Mouse (Mus musculus): ENCODE measurements around the gene Vwa7. TPM values are rescaled to one million over a fixed set of nuclear protein-coding genes. Genes with fewer than 3 reads are reported as not detected.
"Not testable (repeated sequence)": the region's sequence is repeated elsewhere in the genome, so short reads cannot be mapped to it uniquely, and the experiment has no call there.

The Vwa7 gene
- polyA plus RNA-seq (2016; fragmentation: Nextera tagmentation; extraction: Ambion mirVana) = 0.26 and 0.34 TPM in 2 replicates

DNA sequence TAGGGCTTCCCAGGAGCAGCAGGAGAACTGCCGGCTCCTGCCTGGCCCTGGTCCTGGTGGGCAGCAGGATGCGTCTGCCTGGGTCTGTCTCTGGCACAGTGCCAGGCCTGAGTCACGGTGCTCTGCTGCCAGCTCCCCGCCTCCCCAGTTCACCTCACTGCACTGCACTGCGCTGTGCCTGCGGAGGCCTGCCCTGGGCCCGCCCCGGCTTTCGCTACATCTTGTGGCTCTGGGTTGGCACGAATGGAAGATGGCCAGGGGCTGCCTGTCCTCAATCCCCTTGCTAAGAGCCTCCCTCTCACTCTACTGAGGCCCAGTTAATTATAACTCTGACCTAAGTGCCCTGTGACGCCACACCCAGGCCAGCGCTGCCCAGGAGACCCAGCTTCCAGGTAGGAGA is at the start of gene Vwa7:
Vwa7 (plus strand) TSS at position 204 of the 400 bp plus-strand sequence.
- peak within 1 kb of the TSS; percentile 7; the same call in 1 of the 2 replicates for H3K27ac ChIP-seq
- no peak for DNase-seq (ENCODE audit: low spot score)

DNA sequence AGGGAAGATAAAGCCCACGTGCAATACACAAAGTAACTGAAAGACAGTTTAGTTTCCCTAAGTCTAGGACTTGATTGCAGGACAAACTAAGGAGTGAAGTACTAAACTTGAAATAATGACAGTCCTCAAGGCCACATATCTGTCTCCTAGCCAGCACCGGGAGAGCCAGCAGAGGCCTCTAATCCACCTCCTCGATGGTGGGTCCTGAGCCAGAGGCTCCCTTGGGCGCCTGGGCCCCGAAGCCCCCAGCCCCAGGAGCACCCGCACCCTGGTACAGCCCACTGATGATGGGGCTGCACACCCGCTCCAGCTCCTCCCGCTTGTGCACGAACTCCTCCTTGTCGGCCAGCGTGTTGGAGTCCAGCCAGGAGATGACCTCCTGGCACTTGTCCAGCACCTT is 46.6 kb upstream of the Vwa7 start, which contains the start of gene Gm20481:
Gm20481 (plus strand) TSS at position 91 of the 400 bp plus-strand sequence.
- Histone ChIP-seq H3K27me3 (ENCODE audit: insufficient read depth, poor library complexity, severe bottlenecking) (peaks cover 44% of the 10 kb centered on the region), H3K4me1 (peaks cover 15% of the 10 kb centered on the region)
- not testable (repeated sequence) for H3K27ac ChIP-seq; DNase-seq (ENCODE audit: low spot score); H3K9me3 ChIP-seq; H3K36me3 ChIP-seq; H3K4me3 ChIP-seq
- 63% methylated on average over 7 of the region's 11 CpGs for WGBS

More for the DNA sequence above, at the start of gene Vwa7:
- peaks cover 60% of the 10 kb centered on the region for H3K36me3 ChIP-seq
- H3K4me1 ChIP-seq = peaks cover 20% of the 10 kb centered on the region
- H3K4me3 ChIP-seq = 0 out of 2 replicates have a peak within 1 kb of the TSS, but pooled peaks have one; percentile 6
- no peaks in the 10 kb centered on the region for H3K9me3 ChIP-seq
- H3K27me3 ChIP-seq (ENCODE audit: insufficient read depth, poor library complexity, severe bottlenecking) = 0 out of 2 replicates have a peak, but pooled peaks cover 6% of the 10 kb centered on the region
- 73% methylated on average over 12 of the region's 12 CpGs for WGBS

DNA sequence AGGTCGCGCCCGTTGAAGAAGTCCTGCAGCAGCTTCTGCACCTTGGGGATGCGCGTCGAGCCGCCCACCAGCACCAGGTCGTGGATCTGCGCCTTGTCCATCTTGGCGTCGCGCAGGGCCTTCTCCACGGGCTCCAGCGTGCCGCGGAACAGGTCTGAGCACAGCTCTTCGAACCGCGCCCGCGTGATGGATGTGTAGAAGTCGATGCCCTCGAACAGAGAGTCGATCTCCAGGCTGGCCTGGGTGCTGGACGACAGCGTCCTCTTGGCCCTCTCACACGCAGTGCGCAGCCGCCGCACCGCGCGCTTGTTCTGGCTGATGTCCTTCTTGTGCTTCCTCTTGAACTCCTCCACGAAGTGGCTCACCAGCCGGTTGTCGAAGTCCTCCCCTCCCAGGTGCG is 45.5 kb upstream of the Vwa7 start:
- Histone ChIP-seq H3K4me1 (peaks cover 15% of the 10 kb centered on the region), H3K27me3 (ENCODE audit: insufficient read depth, poor library complexity, severe bottlenecking) (peaks cover 42% of the 10 kb centered on the region)
- not testable (repeated sequence) for H3K27ac ChIP-seq; H3K4me3 ChIP-seq; DNase-seq (ENCODE audit: low spot score); H3K36me3 ChIP-seq; H3K9me3 ChIP-seq
- 30% methylated on average over 19 of the region's 37 CpGs for WGBS

DNA sequence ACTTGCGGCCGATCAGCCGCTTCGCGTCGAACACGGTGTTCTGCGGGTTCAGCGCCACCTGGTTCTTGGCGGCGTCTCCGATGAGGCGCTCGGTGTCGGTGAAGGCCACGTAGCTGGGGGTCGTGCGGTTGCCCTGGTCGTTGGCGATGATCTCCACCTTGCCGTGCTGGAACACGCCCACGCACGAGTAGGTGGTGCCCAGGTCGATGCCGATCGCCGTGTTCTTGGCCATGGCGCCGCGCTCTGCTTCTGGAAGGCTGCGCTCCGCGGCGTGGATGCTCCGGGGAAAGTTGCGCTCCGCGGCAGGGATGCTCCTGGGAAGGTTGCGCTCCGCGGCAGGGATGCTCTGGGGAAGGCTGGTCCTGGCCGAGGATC is 44.7 kb upstream of the Vwa7 start:
- H3K27me3 ChIP-seq (ENCODE audit: insufficient read depth, poor library complexity, severe bottlenecking) = peaks cover 36% of the 10 kb centered on the region
- WGBS = 3% methylated on average over 28 of the region's 43 CpGs
- peaks cover 15% of the 10 kb centered on the region for H3K4me1 ChIP-seq
- not testable (repeated sequence) for H3K9me3 ChIP-seq; DNase-seq (ENCODE audit: low spot score); H3K36me3 ChIP-seq; H3K27ac ChIP-seq
- H3K4me3 ChIP-seq = peak overlapping the region; percentile 62

- Histone ChIP-seq H3K4me1 (peaks cover 14% of the 10 kb centered on the region), H3K4me3 (peak within 1 kb of the TSS; percentile 62), H3K27me3 (ENCODE audit: insufficient read depth, poor library complexity, severe bottlenecking) (peaks cover 31% of the 10 kb centered on the region), H3K27ac (peak within 1 kb of the TSS; percentile 87)
- DNase-seq (ENCODE audit: low spot score) = peak; percentile 91
- H3K9me3 ChIP-seq, H3K36me3 ChIP-seq: not testable (repeated sequence)
- 1% methylated on average over 30 of the region's 33 CpGs for WGBS
Measured at GRCm38 (mm10) chr17:34972069-34972749, 44.2 kb upstream of the Vwa7 start, which contains the start of the genes Hspa1a and Hspa1l. Gene Hspa1a (minus strand): TSS chr17:34972156. Gene Hspa1l (plus strand): TSS chr17:34972703.

DNA sequence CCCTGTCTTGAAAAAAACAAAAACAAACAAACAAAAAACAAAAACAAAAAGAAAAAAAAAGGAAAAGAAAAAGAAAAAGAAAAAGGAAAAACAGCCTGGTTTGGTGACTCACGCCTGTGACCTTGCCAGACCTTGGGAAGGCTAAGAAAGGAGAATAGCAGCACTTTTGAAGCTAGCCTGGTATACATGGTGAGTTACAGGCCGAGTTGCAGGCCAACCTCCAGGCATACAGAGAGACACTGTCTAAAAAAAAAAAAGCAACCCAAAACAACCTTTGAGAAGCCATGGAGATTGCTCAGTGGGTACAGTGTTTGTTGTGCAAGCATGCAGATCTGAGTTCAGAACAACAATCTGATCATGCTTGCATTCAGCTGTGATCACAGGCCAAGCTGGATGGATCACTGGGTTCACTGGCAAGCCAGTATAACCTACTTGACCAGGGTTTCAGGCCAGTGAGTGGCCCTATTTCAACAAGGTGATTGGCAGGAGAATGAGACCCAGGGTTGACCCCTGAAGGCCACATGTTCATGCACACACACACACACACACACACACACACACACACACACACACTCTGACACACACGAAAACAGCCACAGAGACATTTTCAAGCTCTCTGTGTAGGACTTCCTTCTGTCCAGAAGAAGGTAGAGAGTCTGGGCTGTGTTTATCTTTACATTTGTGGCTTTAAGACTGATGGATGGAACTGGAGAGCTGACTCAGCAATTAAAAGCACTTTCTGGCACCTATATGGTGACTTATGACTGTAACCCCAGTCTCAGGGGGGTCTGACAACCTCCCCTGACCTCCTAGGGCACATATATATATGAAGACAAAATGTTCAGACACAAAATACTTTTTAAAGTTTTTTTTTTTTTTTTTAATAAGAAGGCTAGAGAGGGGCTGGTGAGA is 40.5 kb upstream of the Vwa7 start:
- H3K36me3 ChIP-seq = peaks cover 6% of the 10 kb centered on the region; the same call in 1 of the 2 replicates
- no peak overlapping the region for H3K27ac ChIP-seq
- H3K4me3 ChIP-seq = no peak overlapping the region
- no peak for DNase-seq (ENCODE audit: low spot score)
- H3K4me1 ChIP-seq = peaks cover 11% of the 10 kb centered on the region
- H3K27me3 ChIP-seq (ENCODE audit: insufficient read depth, poor library complexity, severe bottlenecking) = peaks cover 4% of the 10 kb centered on the region; the same call in 1 of the 2 replicates
- H3K9me3 ChIP-seq = no peaks in the 10 kb centered on the region
- WGBS = 73% methylated on average over 3 of the region's 3 CpGs

- 94% methylated on average over 20 of the region's 20 CpGs for WGBS
Measured at GRCm38 (mm10) chr17:34977000-34977399, 39.4 kb upstream of the Vwa7 start.

GRCm38 (mm10) chr17:34978239-34978638 is 38.1 kb upstream of the Vwa7 start:
- H3K27me3 ChIP-seq (ENCODE audit: insufficient read depth, poor library complexity, severe bottlenecking) = peaks cover 4% of the 10 kb centered on the region; the same call in 1 of the 2 replicates

More at GRCm38 (mm10) chr17:34977000-34977399, 39.4 kb upstream of the Vwa7 start:
- Histone ChIP-seq H3K4me3 (no peak overlapping the region), H3K27ac (no peak overlapping the region), H3K27me3 (ENCODE audit: insufficient read depth, poor library complexity, severe bottlenecking) (peaks cover 4% of the 10 kb centered on the region; the same call in 1 of the 2 replicates), H3K4me1 (peaks cover 13% of the 10 kb centered on the region), H3K9me3 (no peaks in the 10 kb centered on the region), H3K36me3 (peaks cover 6% of the 10 kb centered on the region; the same call in 1 of the 2 replicates)
- no peak for DNase-seq (ENCODE audit: low spot score)

DNA sequence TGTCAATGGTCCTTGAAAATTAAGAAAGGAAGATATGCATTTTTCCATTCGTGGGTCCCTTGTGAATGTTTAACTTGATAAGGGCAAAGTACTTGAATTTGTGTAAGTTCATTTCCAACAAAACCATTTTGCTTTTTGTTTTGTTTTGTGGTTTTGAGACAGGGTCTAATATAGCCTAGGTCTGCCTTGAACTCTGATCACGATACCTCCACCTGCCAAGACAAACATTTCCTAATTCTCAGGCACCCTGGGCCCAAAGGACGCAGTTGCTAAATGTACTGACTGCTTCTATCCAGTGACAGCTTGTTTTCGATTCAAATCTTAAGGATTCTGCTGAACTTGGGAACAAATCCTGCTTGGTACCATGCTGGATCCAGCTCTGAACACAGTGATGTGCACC is 36.7 kb upstream of the Vwa7 start:
- H3K9me3 ChIP-seq = no peaks in the 10 kb centered on the region
- DNase-seq (ENCODE audit: low spot score) = no peak
- peaks cover 10% of the 10 kb centered on the region; the same call in 1 of the 2 replicates for H3K4me1 ChIP-seq
- H3K27me3 ChIP-seq (ENCODE audit: insufficient read depth, poor library complexity, severe bottlenecking) = no peaks in the 10 kb centered on the region
- no peak overlapping the region for H3K4me3 ChIP-seq
- H3K27ac ChIP-seq = no peak overlapping the region
- peaks cover 9% of the 10 kb centered on the region for H3K36me3 ChIP-seq
- WGBS = 87% methylated on average over 4 of the region's 4 CpGs

More at GRCm38 (mm10) chr17:34978239-34978638, 38.1 kb upstream of the Vwa7 start:
- peaks cover 6% of the 10 kb centered on the region; the same call in 1 of the 2 replicates for H3K36me3 ChIP-seq
- no peaks in the 10 kb centered on the region for H3K9me3 ChIP-seq
- peaks cover 10% of the 10 kb centered on the region; the same call in 1 of the 2 replicates for H3K4me1 ChIP-seq
- no peak for DNase-seq (ENCODE audit: low spot score)
- H3K4me3 ChIP-seq = no peak overlapping the region
- WGBS = 79% methylated on average over 27 of the region's 27 CpGs
- no peak overlapping the region for H3K27ac ChIP-seq

DNA sequence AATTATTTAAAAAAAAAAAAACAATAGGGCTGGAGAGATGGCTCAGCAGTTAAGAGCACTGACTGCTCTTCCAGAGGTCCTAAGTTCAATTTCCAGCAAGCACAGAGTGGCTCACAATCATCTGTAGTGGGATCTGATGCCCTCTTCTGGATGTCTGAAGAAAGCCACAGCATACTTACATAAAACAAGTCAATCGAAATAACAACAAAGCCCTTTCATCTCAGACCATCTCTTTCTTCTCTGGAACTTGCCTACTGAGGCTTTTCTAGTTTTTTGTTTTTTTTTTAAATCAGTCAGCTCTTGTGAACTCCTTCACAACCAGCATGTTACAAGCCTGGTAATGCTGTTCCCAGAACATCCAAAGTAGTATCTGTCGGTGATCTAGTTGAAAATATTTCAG is 35.7 kb upstream of the Vwa7 start:
- DNase-seq (ENCODE audit: low spot score) = no peak
- no peaks in the 10 kb centered on the region for H3K27me3 ChIP-seq (ENCODE audit: insufficient read depth, poor library complexity, severe bottlenecking)
- WGBS = 18% methylated on average over 2 of the region's 2 CpGs
- H3K27ac ChIP-seq = peak overlapping the region; percentile 100
- H3K9me3 ChIP-seq = no peaks in the 10 kb centered on the region
- peaks cover 19% of the 10 kb centered on the region for H3K36me3 ChIP-seq
- peak overlapping the region; percentile 81 for H3K4me3 ChIP-seq
- H3K4me1 ChIP-seq = peaks cover 10% of the 10 kb centered on the region; the same call in 1 of the 2 replicates

DNA sequence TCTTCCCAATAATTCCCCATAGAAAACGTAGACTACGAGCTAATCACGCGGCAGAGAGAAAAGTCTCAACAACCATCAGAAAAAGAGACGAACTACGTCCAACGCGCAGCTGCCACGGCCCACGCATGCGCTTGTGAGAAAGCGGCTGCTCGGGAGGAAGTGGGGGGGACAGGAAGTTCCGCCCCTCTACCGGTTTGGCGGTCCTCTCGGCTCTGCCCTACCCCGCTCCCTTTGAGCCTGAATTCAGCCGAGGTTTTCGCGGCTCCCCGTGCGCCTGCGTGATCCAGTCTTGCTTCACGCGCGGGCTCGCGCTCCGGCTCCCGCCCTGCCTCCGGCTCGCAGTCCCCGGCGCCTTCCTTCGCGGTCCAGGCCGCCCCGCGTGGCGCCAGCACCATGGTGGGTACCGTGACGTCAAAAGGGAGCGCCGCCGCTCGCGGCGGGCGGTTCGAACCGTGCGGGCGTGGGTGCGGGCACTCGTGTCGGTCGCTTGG is 34.6 kb upstream of the Vwa7 start, which contains the start of gene Lsm2:
Lsm2 (plus strand) TSS at position 173 of the 491 bp plus-strand sequence.
- under 1% methylated on average over 58 of the region's 58 CpGs for WGBS
- H3K36me3 ChIP-seq = peaks cover 30% of the 10 kb centered on the region
- H3K9me3 ChIP-seq = no peaks in the 10 kb centered on the region
- H3K4me1 ChIP-seq = peaks cover 10% of the 10 kb centered on the region; the same call in 1 of the 2 replicates
- DNase-seq (ENCODE audit: low spot score) = peak; percentile 97
- peak within 1 kb of the TSS; percentile 81 for H3K4me3 ChIP-seq
- no peaks in the 10 kb centered on the region for H3K27me3 ChIP-seq (ENCODE audit: insufficient read depth, poor library complexity, severe bottlenecking)
- H3K27ac ChIP-seq = peak within 1 kb of the TSS; percentile 100

- peaks cover 10% of the 10 kb centered on the region; the same call in 1 of the 2 replicates for H3K4me1 ChIP-seq
- H3K36me3 ChIP-seq = peaks cover 27% of the 10 kb centered on the region
- H3K9me3 ChIP-seq = no peaks in the 10 kb centered on the region
- DNase-seq (ENCODE audit: low spot score) = no peak
- no peaks in the 10 kb centered on the region for H3K27me3 ChIP-seq (ENCODE audit: insufficient read depth, poor library complexity, severe bottlenecking)
- peak overlapping the region; percentile 81 for H3K4me3 ChIP-seq
- H3K27ac ChIP-seq = peak overlapping the region; percentile 100
- under 1% methylated on average over 15 of the region's 15 CpGs for WGBS
Measured at GRCm38 (mm10) chr17:34982328-34982727, 34.1 kb upstream of the Vwa7 start.
